Mouse (Mus musculus): Measurements from ENCODE around the gene Nptx1.

DNA sequence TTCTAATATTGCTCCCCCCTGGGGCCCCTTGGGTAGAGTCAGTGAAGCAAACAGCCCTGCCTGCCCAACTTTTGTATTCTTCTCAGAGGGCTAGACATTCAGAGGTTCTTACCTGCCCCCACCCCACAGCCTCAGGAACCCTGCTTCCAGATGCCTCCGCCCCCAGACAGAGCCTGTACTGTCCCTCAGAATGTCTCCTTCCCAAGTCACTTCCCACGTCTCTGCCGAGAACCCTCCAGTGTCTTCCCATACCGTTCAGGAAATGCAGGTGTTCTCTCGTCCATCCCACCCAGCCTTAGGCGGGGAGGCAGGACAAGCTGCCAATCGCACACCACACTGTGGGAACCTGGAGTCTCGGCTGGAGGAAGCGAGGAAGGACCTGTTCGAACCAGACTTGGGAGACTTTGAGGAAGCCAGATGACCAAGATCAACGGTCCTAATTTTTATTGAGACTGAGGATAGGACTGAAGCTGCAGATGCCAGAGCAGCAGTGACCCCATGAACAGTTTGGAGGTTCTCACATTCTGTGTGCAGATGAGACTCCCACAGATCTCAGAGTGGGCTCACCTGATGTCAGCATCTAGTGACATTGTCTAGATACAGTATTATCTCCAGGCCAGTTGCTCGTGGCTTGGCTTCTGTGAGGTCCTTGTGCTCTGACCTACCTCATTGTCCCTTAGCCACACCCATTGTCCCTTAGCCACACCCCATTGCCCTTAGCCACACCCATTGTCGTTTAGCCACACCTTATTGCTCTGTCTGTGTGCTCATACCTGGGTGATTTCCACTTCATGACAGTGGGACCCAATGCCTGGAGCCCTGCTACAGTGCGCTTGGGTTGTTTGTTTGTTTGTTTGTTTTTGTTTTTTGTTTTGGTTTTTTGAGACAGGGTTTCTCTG is 21.2 kb downstream of the Nptx1 start:
- TF ChIP-seq POLR2A (IDR thresholded peaks at IDR 0.05; ENCODE audit: borderline replicate concordance, extremely low read depth, insufficient read depth, insufficient read length, poor library complexity, severe bottlenecking) = no peak
- TF ChIP-seq CTCF (IDR thresholded peaks at IDR 0.05; ENCODE audit: borderline replicate concordance, extremely low read depth, insufficient read depth, insufficient read length) = no peak
